Mouse (Mus musculus) CD4-positive, CD25-positive, alpha-beta regulatory T cell, adult 2 months (primary cell): ENCODE data around the gene Irs1.

ENCODE experiments used
- DNase-seq: peaks from one replicate; pipeline ENCODE4 v3.0.0-alpha.2; 2012; ENCODE audit warnings: low read depth, low spot score

Irs1 gene

GRCm38 (mm10) chr1:82289116-82289989 is 1.9 kb downstream of the Irs1 start:
- no peak for DNase-seq

GRCm38 (mm10) chr1:82288421-82288990 is 2.7 kb downstream of the Irs1 start:
- DNase-seq, result no peak

GRCm38 (mm10) chr1:82287776-82288325 is 3.4 kb downstream of the Irs1 start:
- DNase-seq, result no peak

GRCm38 (mm10) chr1:82287052-82287775 is 4.0 kb downstream of the Irs1 start:
- DNase-seq, result no peak

- DNase-seq, result no peak
Observed at GRCm38 (mm10) chr1:82286190-82287051, 4.8 kb downstream of the Irs1 start.

GRCm38 (mm10) chr1:82285461-82286189 is 5.6 kb downstream of the Irs1 start:
- DNase-seq, result no peak

GRCm38 (mm10) chr1:82284403-82284802 is 6.8 kb downstream of the Irs1 start:
- no peak for DNase-seq

- DNase-seq, result no peak
Observed at GRCm38 (mm10) chr1:82283901-82284301, 7.3 kb downstream of the Irs1 start.

- DNase-seq, result peak; percentile 90
Observed at GRCm38 (mm10) chr1:82282992-82283611, 8.1 kb downstream of the Irs1 start.

GRCm38 (mm10) chr1:82281823-82282222 is 9.4 kb downstream of the Irs1 start:
- DNase-seq, result no peak

GRCm38 (mm10) chr1:82279768-82280167 is 11.4 kb downstream of the Irs1 start:
- DNase-seq, result no peak

- DNase-seq, result no peak
Observed at GRCm38 (mm10) chr1:82274361-82274760, 16.9 kb downstream of the Irs1 start.

- DNase-seq, result no peak
Observed at GRCm38 (mm10) chr1:82273529-82273928, 17.7 kb downstream of the Irs1 start.

- DNase-seq, result no peak
Observed at GRCm38 (mm10) chr1:82272231-82272630, 19.0 kb downstream of the Irs1 start.

- DNase-seq, result no peak
Observed at GRCm38 (mm10) chr1:82267547-82267946, 23.7 kb downstream of the Irs1 start.

GRCm38 (mm10) chr1:82262331-82262730 is 28.9 kb downstream of the Irs1 start:
- DNase-seq, result no peak

GRCm38 (mm10) chr1:82261638-82262037 is 29.6 kb downstream of the Irs1 start:
- DNase-seq, result no peak

- no peak for DNase-seq
Observed at GRCm38 (mm10) chr1:82261053-82261618, 30.1 kb downstream of the Irs1 start.

- DNase-seq, result no peak
Observed at GRCm38 (mm10) chr1:82260055-82260454, 31.2 kb downstream of the Irs1 start.

- DNase-seq, result no peak
Observed at GRCm38 (mm10) chr1:82258331-82258730, 32.9 kb downstream of the Irs1 start.
